Mouse (Mus musculus) T-helper 2 cell (primary cell): ENCODE measurements around the gene Cd47.
"Not testable (repeated sequence)": the region's sequence is repeated elsewhere in the genome, so short reads cannot be mapped to it uniquely, and the experiment has no call there.

ENCODE experiments used
- in situ Hi-C: fragments of 300-600 bp; cut with MboI, MseI; formaldehyde crosslinking; loops from one replicate; pipeline ENCODE4 v1.15.1; 2025; ENCODE audit warnings: high pct_unique_total_duplicates

The Cd47 gene

DNA sequence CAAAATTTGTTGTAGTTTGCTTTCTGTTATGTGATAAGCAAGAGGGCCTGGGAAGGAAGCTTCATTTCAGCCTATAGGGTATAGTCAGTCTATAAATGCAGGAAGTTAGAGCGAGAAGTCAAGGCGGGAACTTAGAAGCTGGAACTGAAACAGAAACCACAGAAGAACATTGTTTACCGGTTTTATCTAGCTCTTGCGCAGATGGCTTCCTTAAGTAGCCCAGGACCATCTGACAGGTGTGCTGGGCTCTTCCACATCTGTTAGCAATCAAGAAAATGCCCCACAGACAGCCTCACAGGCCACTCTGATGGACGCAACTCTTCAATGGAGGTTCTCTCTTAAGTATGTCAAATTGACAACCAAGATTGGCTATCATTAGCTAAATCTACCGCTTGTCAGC lies 18.3 kb downstream of the Cd47 start:
- in situ Hi-C loops, result no loop called here

DNA sequence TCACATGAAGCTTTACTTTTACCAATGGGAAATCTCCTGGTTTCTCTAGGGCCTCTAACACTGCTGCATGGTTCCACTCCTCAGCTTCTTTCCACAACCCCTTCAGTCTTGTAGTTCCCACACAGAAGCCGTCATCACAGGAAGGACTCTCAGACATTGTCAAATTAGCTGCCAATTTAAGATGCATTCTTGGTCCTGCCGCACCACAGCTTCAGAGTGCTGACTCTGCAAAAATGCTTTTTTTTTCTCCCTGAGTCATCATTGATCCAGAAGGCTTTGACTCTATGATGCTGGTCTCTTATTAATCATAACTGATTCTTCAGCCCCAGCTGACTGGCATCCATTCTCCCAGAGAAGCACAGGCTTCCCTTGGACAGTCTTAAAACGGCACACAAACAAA lies 19.2 kb downstream of the Cd47 start:
- in situ Hi-C loops, result no loop called here

DNA sequence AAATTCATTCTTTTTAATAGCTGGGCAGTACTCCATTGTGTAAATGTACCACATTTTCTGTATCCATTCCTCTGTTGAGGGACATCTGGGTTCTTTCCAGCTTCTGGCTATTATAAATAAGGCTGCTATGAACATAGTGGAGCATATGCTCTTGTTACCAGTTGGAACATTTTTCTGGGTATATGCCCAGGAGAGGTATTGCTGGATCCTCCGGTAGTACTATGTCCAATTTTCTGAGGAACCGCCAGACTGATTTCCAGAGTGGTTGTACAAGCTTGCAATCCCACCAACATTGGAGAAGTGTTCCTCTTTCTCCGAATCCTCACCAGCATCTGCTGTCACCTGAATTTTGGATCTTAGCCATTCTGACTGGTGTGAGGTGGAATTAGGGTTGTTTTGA lies 30.6 kb downstream of the Cd47 start:
- in situ Hi-C loops, result not testable (repeated sequence)

DNA sequence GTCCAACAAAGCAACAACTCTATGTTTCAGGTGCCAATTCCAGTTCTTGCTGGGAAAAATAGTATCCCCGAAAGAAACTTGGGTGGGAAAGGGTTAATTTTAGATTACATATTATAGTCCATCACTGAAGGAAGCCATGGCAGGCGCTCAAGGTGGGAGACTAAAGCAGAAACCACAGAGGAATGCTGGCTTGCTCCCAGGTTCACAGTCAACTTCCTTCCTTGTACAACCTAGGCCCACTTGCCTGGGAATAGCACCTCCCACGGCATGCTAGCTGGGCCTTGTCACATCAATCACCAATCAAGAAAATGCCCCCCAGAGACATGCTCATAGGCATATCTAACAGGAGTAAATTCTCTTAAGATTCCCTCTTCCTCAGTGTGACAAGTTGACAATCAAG lies 32.0 kb downstream of the Cd47 start:
- in situ Hi-C loops, result no loop called here

DNA sequence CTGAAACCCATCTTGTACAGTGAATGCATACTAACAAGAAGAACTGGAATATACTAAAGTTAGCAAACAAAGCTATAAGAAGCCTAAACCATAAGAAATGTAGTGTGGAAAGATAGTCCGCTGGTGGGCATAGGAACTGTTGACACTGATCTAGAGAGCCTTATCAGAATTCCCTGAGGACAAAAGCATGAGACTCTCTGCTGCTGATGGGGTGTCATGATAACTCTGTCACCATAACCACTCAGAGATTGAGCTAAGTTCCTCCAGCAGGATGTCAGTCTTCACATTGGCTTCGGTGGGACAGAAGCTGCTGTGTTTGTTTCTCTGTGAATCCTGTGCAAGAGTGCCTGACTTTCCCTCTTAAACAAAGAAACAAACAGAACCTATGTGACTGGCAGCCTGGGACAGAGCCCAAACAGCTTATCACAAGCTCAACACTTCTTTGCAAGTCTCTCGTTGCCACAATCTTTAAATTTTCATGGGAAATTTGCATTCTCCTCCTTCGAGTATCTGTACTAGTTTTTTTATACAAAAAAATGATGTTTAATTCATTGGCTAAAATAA lies 33.9 kb downstream of the Cd47 start:
- in situ Hi-C loops, result no loop called here

DNA sequence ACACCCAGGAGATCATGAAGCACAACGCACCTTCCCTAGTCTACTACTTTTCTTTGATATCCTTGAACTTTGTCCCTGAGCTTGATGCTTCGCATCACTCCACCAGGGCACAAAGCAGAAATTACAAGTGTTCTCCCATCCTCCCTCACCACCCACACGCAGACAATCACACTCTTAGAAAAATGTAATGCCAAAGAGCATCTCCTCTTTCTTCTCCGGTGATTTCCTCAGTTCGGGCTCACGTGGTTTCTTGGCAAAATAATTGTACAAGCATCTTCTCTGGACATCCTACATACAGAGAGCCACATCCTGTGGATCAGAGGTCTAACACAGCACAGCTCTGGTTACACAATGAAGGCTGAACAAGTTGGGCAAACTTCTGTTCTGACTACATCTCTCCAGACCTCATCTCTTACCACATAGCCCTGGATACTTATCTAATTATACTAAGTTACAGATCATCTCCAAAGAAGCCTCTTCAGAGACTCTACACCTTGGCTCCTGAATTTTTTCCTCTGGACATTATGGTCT lies 36.4 kb downstream of the Cd47 start:
- in situ Hi-C loops, result no loop called here

DNA sequence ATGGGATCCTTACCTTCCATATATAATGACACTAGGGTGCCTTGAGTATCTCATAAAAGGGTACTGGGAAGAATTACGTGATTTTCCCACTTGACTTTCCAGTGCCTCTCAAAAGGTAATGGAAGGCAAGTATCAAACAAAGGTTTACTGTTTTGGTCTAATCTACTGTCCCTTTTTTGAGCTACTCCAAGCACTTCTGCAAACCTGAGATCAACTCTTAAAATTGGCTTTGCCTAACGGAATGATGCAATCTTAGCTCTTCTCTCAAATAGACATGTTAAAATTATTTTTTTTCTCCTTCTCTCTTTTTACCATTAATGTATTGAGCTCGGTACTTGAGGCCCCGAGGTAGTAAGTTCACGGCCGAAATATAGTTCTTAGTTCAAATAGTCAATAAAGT lies 38.6 kb downstream of the Cd47 start:
- in situ Hi-C loops, result no loop called here

DNA sequence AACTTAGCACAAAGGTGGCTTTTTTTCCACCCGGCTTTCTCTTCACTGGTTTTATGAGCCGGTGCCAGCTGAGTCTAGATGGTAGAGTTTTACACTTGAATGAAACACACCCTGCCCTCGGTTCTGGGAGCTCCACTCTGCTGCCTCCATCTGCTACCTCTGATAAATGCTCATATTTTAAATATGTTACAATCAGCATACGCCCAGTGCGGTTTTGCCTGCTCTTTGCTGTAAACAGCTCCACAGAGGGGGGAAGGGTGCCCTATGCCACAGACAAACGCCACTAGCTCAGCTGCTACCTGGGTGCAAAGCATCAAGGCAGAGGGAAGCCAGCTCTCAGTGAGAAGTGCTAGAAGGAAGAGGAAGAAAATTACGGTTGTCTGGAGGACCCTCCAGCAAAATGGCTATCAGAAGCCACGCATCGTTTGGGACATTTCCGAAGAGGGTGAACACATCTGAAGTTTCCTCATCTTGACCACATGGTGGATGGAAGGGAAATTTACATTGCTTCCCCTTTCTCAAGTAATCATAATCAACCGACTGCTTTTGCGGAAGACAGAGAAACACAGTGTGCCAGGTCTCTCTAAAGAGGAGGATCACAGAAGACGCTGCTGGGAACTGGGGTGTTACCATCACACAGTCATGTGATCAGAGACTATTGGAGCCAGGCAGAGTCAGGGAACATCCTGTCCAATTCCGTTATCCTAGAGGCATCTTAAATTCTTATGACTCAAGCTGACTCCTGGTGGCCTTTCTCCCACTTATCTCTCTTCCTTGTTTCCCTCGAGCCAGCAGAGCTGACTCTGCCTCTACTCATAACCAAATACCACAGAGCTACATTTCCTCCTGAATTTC lies 39.6 kb downstream of the Cd47 start:
- in situ Hi-C loops, result no loop called here

DNA sequence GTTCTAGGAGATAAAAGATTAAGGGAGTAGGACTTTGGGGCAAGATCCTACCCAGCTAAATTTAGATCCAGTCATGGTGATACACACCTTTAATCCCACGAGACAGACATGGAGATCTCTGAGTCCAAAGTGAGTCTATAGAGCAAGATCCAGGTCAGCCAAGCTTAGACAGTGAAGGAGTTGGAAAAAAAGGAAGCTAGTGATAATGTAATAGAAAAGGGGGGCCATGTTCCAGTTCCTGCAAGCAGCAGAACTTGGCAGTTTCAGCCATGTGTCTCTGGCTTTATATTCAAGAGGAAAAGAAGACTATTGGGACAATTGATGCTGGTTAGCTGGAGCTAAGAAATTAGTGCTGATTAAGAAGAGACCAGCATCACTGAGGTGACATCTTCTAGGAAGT lies 43.4 kb downstream of the Cd47 start:
- in situ Hi-C loops, result no loop called here

DNA sequence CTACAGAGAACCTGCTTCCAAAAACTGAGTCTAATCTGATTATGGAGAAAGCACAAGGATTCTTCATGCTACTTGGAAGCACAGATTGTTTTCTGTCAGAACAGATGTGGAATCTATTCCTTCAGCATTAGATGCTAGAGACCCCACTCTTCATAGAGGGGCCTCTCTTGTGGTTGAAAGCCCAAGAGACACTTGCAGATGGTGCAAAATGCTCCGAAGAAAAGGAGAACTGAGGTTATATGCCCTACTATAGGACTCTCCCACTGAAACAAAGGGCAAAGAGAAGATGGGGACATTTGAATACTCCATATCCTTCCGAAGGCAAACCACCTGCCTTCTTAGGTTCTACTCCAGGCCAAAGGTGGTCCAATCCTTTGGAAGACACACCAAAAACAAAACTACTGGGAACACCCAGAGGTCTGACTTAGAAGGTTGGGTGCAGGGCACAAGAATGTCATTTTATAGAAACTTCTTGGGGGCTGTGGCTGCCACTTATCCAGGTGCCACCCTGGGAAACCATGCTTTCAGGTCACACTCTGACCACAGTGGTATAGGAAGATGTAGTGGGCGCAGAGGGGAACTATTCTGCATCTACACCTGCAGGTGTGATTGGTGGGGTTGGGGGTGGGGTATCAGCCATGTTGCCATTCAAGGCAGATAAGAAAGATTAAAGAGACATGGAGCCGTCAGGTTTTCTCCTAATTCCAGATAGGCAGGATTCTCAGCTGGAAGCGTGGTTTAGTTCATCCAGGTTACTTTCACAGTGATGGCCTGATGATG lies 47.1 kb downstream of the Cd47 start:
- in situ Hi-C loops, result loop anchor here (5.0 kb wide), 1 partner anchor 40 kb away; no protein-coding TSS in a partner anchor

DNA sequence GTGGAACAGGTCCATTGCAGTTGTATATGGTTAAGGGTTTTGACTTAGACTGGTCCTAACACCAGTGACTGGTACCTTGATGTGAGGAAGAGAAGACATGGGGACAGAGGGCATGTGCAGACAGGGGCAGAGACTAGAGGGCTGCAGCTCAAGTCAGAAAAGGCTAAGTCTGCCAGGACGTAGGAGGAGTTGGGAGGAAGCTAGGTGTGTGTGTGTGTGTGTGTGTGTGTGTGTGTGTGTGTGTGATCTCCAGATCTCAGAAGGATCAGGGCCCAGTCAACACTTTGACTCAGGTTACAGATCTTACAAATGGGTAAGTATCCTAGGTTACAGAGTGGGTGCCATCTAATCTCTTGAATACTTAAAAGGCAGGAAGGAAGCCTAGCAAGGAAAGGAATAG lies 48.3 kb downstream of the Cd47 start:
- in situ Hi-C loops, result loop anchor here (5.0 kb wide), 1 partner anchor 41 kb away; no protein-coding TSS in a partner anchor

DNA sequence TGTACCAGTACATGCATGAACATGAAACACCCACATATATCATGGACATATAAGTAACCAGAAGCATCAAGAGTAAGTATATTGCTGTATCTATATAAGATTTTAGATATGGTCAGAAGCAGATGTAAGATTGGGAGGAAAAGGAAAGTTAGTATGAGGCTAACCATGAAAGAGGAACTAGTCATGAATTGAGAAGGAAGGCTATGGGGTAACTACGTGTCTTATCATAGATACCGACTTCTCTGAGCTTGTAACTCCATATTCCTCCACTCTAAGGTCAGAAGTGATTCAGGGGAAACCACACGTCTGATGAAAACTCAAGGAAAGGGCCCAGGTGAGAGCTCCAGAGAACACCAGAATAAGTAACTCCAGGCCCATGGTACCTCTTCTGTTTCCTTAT lies 52.6 kb downstream of the Cd47 start:
- in situ Hi-C loops, result loop anchor here (5.0 kb wide), 1 partner anchor 76 kb away; no protein-coding TSS in a partner anchor

DNA sequence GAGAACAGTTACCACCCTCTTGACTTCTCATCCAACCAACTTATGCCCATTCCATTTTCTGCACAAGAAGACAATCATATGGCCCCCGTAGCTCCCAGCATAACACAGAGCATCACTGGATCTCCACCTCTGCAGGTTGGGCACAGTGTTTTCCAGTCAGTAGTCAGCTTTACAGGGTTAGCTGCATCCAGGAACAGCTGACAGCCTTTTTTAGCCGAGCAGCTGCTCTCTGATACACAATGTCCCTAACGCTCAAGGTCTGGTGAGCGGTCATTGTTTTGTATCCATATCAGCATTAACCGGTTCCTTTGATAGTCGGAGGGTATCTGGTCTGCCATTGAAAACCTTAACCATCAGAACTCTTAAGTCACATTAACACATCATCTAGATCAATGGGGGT lies 53.3 kb downstream of the Cd47 start:
- in situ Hi-C loops, result loop anchor here (5.0 kb wide), 1 partner anchor 76 kb away; no protein-coding TSS in a partner anchor

DNA sequence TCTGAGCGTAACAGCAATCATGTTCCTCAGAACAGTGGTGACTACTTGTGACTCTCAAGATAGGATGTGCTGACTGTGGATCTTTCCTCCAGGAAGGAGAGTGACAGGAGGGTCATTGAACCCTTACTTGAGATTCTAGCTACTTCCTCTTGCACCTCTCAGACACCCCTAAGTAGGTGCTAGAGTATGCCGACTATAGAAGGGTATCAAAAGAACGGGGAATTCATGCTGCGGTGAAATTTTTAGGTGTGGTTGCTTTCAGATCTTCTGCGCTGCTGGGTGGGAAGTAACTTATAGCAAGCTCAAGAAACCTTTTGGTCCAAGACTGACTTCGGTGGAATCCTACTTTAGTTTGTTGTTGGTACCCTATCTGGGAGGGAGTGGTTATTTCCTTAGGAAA lies 53.9 kb downstream of the Cd47 start:
- in situ Hi-C loops, result loop anchor here (5.0 kb wide), 1 partner anchor 77 kb away; no protein-coding TSS in a partner anchor

DNA sequence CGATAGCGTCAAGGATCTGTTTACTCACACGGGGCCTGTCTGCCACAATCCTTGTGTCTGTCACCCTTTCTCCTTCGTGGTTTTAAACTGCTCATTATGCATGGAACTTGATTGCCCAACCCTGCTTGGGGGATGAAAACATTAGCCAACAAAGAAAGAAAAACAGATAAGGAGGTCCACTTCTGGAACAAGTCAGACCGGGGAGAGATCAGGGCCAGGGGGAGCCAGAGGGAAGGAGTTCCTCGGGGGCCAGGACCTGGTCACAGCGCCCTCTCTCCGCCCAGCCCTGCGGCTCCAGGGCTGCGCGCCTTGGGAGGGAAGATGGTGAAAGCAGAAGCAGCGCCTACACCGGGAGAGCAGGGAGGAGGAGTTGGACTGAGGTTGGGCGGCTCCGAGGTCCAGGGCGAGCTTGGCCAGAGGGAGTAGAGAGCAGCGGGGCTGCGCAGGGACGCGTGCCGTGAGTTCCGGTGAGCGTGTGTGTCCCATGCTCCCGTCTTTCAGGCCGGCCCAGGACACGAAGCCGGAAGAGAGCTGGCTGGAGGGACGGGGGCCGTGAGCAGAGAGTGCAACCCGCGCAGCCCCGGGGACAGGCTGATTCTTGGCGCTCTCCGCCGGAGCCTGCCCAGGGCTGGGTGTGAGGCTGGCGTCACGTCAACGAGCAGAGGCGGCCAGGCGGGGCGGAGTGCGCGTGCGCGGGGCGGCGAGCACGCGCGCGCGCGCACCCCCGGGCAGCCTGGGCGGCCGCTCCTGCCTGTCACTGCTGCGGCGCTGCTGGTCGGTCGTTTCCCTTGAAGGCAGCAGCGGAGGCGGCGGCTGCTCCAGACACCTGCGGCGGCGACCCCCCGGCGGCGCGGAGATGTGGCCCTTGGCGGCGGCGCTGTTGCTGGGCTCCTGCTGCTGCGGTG lies 54.9 kb downstream of the Cd47 start:
- in situ Hi-C loops, result loop anchor here (5.0 kb wide), 1 partner anchor 78 kb away; no protein-coding TSS in a partner anchor

DNA sequence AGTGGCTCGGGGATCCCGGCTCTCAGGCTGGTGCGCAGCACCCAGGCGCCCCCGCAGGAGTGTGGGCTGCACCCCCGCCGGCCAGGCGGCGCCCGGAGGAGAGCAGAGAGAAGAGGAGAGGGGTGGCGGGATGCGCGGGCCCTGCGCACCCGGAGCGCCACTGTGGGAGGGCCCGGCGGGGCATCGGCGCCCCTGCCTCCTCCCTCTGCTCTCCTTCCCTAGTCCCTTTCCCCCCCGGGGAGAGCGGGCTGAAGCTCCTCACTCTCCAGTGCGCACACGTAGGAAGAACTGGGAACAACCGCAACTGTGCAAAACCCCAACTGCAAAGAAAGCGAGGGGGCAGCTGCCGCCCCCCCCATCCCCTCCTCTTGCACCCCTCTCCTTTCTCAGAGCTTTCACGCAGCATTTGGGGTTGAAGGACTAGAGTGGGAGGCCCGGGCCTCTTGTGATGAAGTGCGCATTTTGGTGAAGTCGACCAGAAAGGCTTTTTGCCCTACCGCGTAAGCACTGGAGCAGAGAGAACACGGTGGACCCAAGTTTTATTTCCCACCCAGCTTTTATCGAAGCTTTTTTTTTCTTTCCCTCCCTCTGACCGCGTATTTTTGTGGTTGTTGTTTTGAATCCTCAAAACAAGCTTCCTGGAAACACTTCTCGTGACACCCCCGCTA lies 55.6 kb downstream of the Cd47 start:
- in situ Hi-C loops, result no loop called here

DNA sequence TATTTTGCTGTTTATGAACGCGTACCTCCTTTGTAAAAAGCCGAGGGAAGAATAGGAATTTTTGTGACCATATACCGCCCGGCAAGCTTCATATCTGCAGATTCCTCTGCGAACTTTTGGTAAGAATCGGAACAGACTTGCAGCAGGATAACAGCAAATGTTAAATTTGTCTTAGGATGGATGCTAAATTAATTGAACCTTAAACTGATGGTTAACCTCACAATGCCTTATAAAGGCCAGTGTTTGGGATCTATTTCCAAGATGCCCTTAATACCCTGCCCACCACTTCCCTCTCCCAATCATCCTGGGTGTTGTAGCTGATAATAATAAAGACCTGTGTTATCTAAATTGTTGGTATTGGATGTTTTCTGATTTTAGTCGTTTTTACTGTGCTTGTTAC lies 56.3 kb downstream of the Cd47 start:
- in situ Hi-C loops, result no loop called here

DNA sequence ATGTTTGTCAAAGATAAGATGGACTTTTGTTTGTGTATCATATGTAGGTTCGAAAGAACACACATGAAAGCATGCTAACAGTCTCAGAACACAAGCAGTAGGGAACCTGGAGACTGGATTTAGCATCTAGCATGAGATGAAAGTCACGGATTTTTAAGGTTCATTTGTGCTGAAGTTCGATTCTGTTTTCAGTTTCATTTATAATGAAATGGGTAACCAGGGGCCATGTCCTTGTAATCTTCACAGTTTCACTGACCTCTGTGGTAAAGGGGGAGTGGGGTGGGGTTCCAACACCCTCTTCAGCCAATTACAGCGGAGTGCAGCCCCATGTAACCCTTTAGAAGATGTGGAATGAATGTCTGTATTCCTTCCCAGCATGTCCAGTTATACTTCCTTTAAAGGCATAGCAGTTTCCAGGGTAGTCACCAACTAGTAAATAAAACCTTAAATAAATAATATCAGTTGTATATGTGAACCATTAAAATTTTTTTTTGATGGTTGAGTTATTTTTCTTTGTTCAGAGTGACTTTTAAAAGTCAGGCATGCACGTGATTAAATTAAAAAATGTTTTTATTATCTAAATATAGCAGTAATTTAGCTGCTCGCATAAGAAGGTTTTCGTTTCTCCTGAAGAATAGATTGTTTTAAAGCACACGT lies 57.3 kb downstream of the Cd47 start:
- in situ Hi-C loops, result no loop called here

DNA sequence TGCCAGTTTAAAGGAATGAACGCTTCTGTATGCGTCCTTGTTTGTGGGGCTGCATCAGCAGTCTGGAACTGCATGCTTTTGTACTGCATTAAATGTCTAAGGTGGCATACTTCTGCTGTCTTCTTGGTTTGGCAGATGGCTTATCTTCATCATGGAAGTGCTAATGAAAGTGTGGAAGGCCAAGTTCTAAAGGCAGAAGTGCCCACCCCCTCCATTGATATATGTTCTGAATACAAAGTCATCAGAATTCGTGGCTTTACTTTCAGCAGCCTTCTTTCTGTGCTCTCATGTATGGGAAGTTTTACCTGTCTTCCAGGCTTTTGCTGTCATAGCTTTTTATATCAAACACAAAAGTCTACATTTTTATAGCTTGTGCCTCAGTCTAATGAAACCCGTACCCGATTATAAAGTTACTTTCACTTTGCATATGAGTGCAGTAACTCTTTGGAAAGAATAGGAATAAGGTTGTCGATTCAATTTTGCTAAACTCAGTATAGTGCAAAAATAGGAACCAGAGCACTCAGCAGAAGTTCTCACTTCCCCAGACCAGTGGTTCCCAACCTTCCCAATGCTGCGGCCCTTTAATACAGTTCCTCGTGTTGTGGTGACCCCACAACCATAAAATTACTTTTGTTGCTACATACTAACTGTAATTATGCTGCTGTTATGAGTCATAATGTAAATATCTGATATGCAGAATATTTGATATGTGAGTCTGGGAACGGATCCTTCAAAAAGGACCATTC lies 58.0 kb downstream of the Cd47 start:
- in situ Hi-C loops, result no loop called here
